Mouse (Mus musculus) kidney, adult 2 months (tissue): ENCODE measurements at regions not wholly inside any gene's neighbourhood (a gene's known extent, or its start where the extent isn't known, plus 50 kb on each side); places are given as distances from the start of the nearest gene placed in this dataset.

Experiments used
- CTCF ChIP-seq: fragments of 200-500 bp; conservative IDR thresholded peaks from 2 replicates; pipeline ENCODE4 v1.5.1; 2011; ENCODE audit warnings: low read depth, mild to moderate bottlenecking, control low read depth, low read length, moderate library complexity, mixed read lengths; ENCODE audit not compliant: insufficient read depth, insufficient read length
- POLR2A ChIP-seq: fragments of 200-500 bp; IDR thresholded peaks from one replicate; pipeline ENCODE4 v1.6.1; 2011; ENCODE audit warnings: low read depth, low read length, control low read depth

DNA sequence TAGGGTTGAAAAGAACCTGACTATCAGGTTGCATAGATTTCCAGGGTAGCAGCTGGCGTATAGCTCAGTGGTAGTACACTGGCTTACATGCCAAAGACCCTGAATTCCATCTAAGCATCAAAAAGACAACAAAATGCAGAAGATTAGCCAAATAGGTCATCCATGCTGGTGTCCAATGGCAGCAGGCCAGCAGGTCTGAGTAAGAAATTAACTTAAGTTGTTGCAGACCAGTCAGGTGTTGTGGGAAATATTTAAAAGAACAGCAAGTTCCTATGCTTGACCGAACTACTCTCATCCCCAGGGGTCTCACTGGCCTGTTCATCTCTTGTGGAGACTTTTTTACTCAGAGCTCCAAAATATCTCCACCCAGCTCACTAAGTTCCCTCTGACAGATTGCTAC is 602.7 kb upstream of the Intu start:
- TF ChIP-seq CTCF, result no peak
- no peak for TF ChIP-seq POLR2A
